Mouse (Mus musculus) midbrain, embryonic 14.5 days (tissue): ENCODE data around the gene Dtx4. TPM values are rescaled to one million over a fixed set of nuclear protein-coding genes. Genes with fewer than 3 reads are reported as not detected.
A peak's percentile ranks its signal among the peaks of the same experiment; 100 is the strongest.

Experiments
- ATAC-seq: fragments of 200-750 bp; cut with Nextera tagmentation; 2 replicates; pipeline ENCODE4 v1.8.0; 2017; ENCODE audit warnings: moderate number of reproducible peaks, moderate library complexity; ENCODE audit not compliant: low FRiP score, low TSS enrichment
- DNase-seq: peaks from one replicate; pipeline ENCODE4 v3.0.0-alpha.2; 2015
- H3K27ac ChIP-seq: fragments of 300-500 bp; sonication (generic); replicated peaks from 2 replicates; pipeline ENCODE4 v1.5.1; 2014; ENCODE audit warnings: mild to moderate bottlenecking, low read depth, low read length, moderate library complexity
- H3K27me3 ChIP-seq: fragments of 300-500 bp; sonication (generic); 2 replicates; pipeline ENCODE4 v1.6.1; 2014; ENCODE audit warnings: low read length, control low read depth, mixed read lengths; ENCODE audit not compliant: control insufficient read depth, insufficient read depth
- H3K36me3 ChIP-seq: fragments of 300-500 bp; sonication (generic); 2 replicates; pipeline ENCODE4 v1.6.1; 2014; ENCODE audit warnings: low read length, control low read depth; ENCODE audit not compliant: control insufficient read depth, insufficient read depth
- H3K4me1 ChIP-seq: fragments of 300-500 bp; sonication (generic); 2 replicates; pipeline ENCODE4 v1.6.1; 2014; ENCODE audit warnings: mild to moderate bottlenecking, antibody characterized with exemption, low read length, control low read depth; ENCODE audit not compliant: control insufficient read depth, insufficient read depth
- H3K4me2 ChIP-seq: fragments of 300-500 bp; sonication (generic); 2 replicates; pipeline ENCODE4 v1.6.1; 2014; ENCODE audit warnings: mild to moderate bottlenecking, low read length, moderate library complexity
- H3K4me3 ChIP-seq: fragments of 300-500 bp; sonication (generic); replicated peaks from 2 replicates; pipeline ENCODE4 v1.5.1; 2014; ENCODE audit warnings: low read depth, low read length
- H3K9ac ChIP-seq: fragments of 300-500 bp; sonication (generic); replicated peaks from 2 replicates; pipeline ENCODE4 v1.6.1; 2014; ENCODE audit warnings: mild to moderate bottlenecking, low read length, moderate library complexity
- H3K9me3 ChIP-seq: fragments of 300-500 bp; sonication (generic); 2 replicates; pipeline ENCODE4 v1.6.1; 2016; ENCODE audit warnings: low read length, control low read depth, mixed read lengths; ENCODE audit not compliant: control insufficient read depth
- whole genome bisulfite sequencing: fragments of 180-500 bp; shearing (Covaris S2); extraction: QIAGEN DNeasy Blood & Tissue Kit; methylation state at CpG from one replicate; pipeline ENCODE4 v1.1.7; 2014; 5-methylcytosine and 5-hydroxymethylcytosine counted together
- polyA plus RNA-seq: library from polyadenylated mRNA; unstranded; fragments of >200 nt; fragmentation: Nextera tagmentation; extraction: Ambion mirVana; gene quantifications from 2 replicates; pipeline ENCODE4 v1.2.1, GENCODE M21; 2014

Gene Dtx4
- polyA plus RNA-seq, 1 experiment from 2014 or later = 46.0 TPM

DNA sequence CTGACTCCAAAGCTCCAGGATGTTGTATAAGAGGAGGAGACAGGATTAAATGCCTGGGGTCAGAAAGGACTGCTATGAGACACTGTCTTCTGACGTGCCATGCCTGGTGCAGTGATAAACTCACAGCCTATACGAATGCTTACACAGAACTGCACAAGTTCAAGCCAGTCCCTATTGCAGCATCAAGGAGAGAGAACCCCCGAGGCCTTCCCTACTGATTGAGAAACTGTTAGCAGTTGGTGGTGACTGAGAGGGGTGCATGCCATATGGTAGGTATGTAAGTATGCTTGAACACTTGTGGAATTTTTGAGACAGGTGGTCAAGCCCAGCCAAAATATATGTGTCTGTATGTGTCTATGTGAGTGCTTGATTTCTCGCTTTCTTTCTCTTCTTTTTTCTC, 22.1 kb upstream of the Dtx4 start:
- ATAC-seq (no peak), DNase-seq (no peak)
- no peaks in the 10 kb centered on the region for H3K4me1 ChIP-seq
- H3K27ac ChIP-seq = no peak overlapping the region
- no peaks in the 10 kb centered on the region for H3K9me3 ChIP-seq
- H3K27me3 ChIP-seq = no peaks in the 10 kb centered on the region
- H3K4me3 ChIP-seq = no peak overlapping the region
- H3K9ac ChIP-seq = no peak overlapping the region
- H3K4me2 ChIP-seq = no peak overlapping the region
- WGBS = 52% methylated on average over 4 of the region's 4 CpGs
- no peaks in the 10 kb centered on the region for H3K36me3 ChIP-seq

DNA sequence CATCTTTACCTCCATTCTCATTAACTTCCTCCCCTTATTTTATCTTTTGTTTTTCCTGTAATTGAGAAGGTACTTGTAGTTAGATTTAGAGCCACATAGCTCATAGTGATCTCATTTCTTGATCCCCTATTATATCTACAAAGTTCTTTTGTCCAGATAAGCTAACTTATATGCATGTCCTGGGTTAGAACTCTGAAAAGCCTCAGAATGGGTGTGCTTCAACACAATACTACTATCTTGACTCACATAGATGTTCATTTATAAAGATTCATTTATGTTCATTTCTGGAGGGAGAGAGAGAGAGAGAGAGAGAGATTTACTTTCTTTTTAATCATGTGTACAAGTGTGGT, 17.3 kb upstream of the Dtx4 start:
- DNase-seq (no peak), ATAC-seq (no peak)
- Histone ChIP-seq H3K9ac (peak overlapping the region; percentile 61; the same call in 1 of the 2 replicates), H3K4me3 (peak overlapping the region; percentile 47), H3K36me3 (no peaks in the 10 kb centered on the region), H3K9me3 (no peaks in the 10 kb centered on the region), H3K27ac (no peak overlapping the region), H3K4me2 (peak overlapping the region; percentile 72), H3K27me3 (no peaks in the 10 kb centered on the region), H3K4me1 (no peaks in the 10 kb centered on the region)

DNA sequence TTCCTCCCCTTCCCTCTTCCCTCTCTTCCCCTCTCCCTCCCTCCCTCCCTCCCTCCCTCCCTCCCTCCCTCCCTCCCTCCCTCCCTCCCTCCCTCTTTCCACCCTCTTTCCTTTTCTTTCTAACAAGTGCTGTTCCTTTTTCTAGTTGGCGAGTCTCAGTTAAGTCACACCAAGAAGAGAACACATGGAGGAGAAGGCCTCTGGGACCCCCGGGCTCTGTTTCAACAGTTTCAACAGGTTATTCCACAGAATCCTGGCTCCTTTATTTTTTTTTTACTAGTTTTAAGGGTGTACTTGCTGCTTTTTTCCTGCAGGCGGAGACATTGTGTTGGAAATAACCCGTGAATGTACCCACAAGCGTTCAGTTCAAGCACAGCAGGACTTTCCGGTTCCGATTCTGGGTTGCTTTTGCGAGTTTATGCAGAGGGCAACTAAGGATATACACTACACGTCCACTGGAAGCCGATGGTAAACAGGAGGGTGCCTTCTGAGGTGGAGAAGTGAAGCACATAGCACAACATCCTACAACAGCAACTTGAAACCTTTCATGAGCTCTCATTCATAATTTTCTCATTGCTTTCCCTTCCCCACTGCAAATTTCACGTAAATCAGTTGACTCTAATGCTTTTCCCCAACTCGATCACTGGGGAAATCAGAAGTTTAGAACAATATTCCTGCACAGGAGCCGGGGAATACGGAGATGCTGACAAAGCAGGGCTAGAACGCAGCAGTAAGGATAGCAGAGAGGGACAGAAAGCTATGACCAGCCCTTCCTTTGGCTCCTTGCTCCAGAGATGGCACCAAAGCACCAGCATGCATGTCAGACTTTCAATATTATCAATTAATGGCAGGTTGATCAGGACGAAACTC, 16.7 kb upstream of the Dtx4 start:
- H3K36me3 ChIP-seq = no peaks in the 10 kb centered on the region
- peak overlapping the region; percentile 47 for H3K4me3 ChIP-seq
- no peaks in the 10 kb centered on the region for H3K4me1 ChIP-seq
- peak; percentile 88 for DNase-seq
- H3K27me3 ChIP-seq = no peaks in the 10 kb centered on the region
- peak; percentile 72 for ATAC-seq
- WGBS = 2% methylated on average over 15 of the region's 16 CpGs
- H3K9me3 ChIP-seq = no peaks in the 10 kb centered on the region
- H3K27ac ChIP-seq = no peak overlapping the region
- peak overlapping the region; percentile 61 for H3K9ac ChIP-seq
- H3K4me2 ChIP-seq = peak overlapping the region; percentile 72

DNA sequence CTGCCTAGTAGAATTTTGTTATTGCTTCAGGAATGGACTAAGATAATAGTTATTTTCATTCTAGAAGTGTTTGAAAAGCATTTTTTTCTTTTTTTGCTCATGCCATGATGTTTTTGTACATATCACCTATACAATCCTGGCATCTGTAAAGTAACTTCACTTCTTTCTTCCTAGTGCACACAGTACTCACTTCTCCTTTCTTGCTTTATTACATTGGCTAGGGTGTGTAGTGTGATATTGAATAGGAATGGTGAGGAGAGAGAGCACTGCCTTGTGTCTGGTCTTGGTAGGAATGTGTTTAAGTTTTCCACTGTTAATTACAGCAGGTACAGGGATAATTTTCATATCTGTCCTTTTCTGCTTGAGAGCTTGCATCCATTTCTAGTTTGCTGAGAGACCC, 13.4 kb upstream of the Dtx4 start:
- no peaks in the 10 kb centered on the region for H3K27me3 ChIP-seq
- no peak overlapping the region for H3K4me3 ChIP-seq
- ATAC-seq (no peak), DNase-seq (no peak)
- no peaks in the 10 kb centered on the region for H3K9me3 ChIP-seq
- H3K36me3 ChIP-seq = no peaks in the 10 kb centered on the region
- H3K9ac ChIP-seq = no peak overlapping the region
- H3K4me1 ChIP-seq = no peaks in the 10 kb centered on the region
- no peak overlapping the region for H3K4me2 ChIP-seq
- H3K27ac ChIP-seq = no peak overlapping the region

DNA sequence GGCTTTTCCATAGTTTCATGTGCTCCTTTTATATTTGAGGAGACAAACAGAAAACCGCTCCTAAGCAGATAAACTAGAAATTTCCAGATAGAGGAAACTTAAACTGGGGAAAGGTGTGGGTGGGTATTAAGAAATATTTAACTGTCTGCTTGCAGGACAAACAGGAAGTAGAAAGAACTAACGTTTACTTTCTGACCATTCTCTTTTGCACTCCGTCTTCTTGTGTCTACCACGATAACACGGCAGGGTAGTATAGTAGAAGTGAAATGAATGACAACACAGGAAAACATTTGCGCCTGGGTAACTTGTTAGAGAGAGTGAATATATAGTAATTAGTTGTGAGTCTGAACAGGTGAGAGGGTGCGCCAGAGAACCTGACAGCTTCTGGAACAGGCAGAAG, 1.5 kb upstream of the Dtx4 start:
- H3K4me1 ChIP-seq = peaks cover 25% of the 10 kb centered on the region
- no peaks in the 10 kb centered on the region for H3K36me3 ChIP-seq
- no peak for ATAC-seq
- H3K27ac ChIP-seq = no peak overlapping the region
- WGBS = 97% methylated on average over 7 of the region's 7 CpGs
- no peak overlapping the region for H3K9ac ChIP-seq
- no peak for DNase-seq
- H3K4me2 ChIP-seq = no peak overlapping the region
- no peaks in the 10 kb centered on the region for H3K9me3 ChIP-seq
- H3K4me3 ChIP-seq = no peak overlapping the region
- no peaks in the 10 kb centered on the region for H3K27me3 ChIP-seq

DNA sequence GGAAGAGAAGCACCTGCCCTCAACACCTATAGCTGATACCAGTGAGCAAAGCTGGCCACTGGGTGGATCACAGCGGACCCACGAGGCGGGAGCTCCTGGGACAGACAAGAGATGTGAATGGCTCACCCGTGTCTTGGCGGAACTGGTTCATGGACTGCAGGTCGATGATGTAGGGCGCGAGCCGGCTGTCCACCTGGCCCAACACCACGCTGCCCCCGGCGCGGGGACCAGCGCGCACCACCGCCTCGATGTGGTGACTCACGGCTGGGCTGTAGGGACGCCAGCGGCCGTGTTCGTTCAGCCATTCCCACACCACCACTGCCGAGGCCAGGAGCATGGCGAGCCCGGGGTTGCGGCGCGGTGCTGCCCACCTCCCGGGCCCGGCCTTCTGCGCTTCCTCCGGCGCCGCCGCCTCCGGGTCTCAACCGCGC, 358 bp downstream of the Dtx4 start:
- WGBS = 0% methylated on average over 37 of the region's 38 CpGs
- DNase-seq = peak; percentile 66
- Histone ChIP-seq H3K9me3 (no peaks in the 10 kb centered on the region), H3K4me1 (peaks cover 25% of the 10 kb centered on the region), H3K36me3 (0 out of 2 replicates have a peak, but pooled peaks cover 4% of the 10 kb centered on the region), H3K4me3 (peak overlapping the region; percentile 93), H3K27me3 (no peaks in the 10 kb centered on the region), H3K27ac (peak overlapping the region; percentile 95), H3K9ac (peak overlapping the region; percentile 97), H3K4me2 (peak overlapping the region; percentile 68)
- ATAC-seq = peak; percentile 59

DNA sequence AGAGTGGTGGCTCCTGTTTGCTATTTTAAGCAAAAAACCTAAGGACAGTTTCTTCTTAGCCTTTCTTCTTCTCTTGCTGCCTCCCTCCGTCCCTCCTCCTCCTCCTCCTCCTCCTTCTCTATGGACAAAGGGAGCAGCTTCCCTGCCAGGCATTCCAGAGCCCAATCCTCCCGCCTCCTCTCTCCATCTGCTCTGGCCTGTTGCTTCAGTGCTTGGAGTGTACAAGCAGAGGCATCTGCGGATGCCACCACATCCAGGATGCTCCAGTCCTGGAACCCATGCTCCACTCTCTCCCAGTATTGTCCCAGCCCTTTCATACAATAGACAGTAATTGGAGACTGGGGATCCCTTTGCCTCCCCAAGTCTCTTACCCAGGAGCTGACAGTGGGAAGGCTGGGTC, 1.1 kb downstream of the Dtx4 start:
- Histone ChIP-seq H3K36me3 (0 out of 2 replicates have a peak, but pooled peaks cover 4% of the 10 kb centered on the region), H3K27me3 (no peaks in the 10 kb centered on the region), H3K4me1 (peaks cover 25% of the 10 kb centered on the region), H3K27ac (peak overlapping the region; percentile 95), H3K4me2 (peak overlapping the region; percentile 68), H3K9ac (peak overlapping the region; percentile 97), H3K4me3 (peak overlapping the region; percentile 93), H3K9me3 (no peaks in the 10 kb centered on the region)
- WGBS = 0% methylated on average over 3 of the region's 3 CpGs
- ATAC-seq (peak; percentile 19; the same call in 1 of the 2 replicates), DNase-seq (peak; percentile 75)

DNA sequence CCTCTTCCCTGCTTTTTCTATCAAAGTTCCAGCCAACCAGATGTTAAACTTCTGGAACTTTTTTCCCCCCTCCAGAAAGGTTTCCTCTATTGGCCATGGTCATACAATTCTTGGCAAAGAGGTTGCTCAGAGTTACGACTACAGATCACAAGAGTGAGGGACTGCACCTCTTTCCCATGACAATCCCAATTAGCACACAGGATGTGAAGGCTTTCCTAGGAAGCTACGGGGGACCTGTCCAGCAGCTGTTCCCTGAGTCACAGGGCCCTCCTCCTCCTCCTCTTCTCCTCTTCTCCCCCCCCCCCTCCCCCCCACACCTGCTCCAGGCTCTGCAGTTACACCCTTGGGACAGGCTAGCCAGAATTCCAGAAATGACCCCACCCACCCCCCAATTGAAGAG, 1.8 kb downstream of the Dtx4 start:
- Histone ChIP-seq H3K4me1 (peaks cover 31% of the 10 kb centered on the region), H3K9ac (peak overlapping the region; percentile 97), H3K27me3 (no peaks in the 10 kb centered on the region), H3K4me2 (peak overlapping the region; percentile 68), H3K4me3 (peak overlapping the region; percentile 93), H3K36me3 (0 out of 2 replicates have a peak, but pooled peaks cover 4% of the 10 kb centered on the region), H3K27ac (peak overlapping the region; percentile 95), H3K9me3 (no peaks in the 10 kb centered on the region)
- 1% methylated on average over 2 of the region's 2 CpGs for WGBS
- DNase-seq (no peak), ATAC-seq (no peak)

DNA sequence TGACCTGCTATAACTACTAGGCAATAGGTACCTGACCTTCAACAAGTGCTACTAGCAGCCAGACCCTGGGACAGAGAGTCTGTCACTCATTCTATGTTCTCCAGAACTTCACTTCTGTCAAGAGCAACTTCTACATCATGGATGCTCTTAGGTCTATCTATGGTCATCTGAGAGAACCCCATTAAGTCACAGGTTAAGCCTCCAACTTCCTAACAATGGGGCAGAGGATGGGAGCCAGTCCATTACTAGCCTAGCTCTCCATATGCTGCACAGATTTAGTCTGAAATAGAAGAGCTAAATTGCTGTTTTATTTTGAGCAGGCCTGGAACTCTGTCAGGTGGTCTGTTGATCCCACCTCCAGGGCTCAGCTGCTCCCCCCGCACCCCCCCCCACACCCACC, 2.3 kb downstream of the Dtx4 start:
- H3K27ac ChIP-seq = 0 out of 2 replicates have a peak overlapping the region, but pooled peaks have one; percentile 17
- H3K36me3 ChIP-seq = 0 out of 2 replicates have a peak, but pooled peaks cover 4% of the 10 kb centered on the region
- H3K4me2 ChIP-seq = peak overlapping the region; percentile 68
- no peaks in the 10 kb centered on the region for H3K9me3 ChIP-seq
- peaks cover 34% of the 10 kb centered on the region for H3K4me1 ChIP-seq
- ATAC-seq (no peak), DNase-seq (no peak)
- no peak overlapping the region; the same call in 1 of the 2 replicates for H3K9ac ChIP-seq
- peak overlapping the region; percentile 93 for H3K4me3 ChIP-seq
- 0% methylated on average over 1 of the region's 1 CpGs for WGBS
- H3K27me3 ChIP-seq = no peaks in the 10 kb centered on the region
